Mouse (Mus musculus) limb, embryonic 11.5 days (tissue): ENCODE results near the gene Thbs1. TPM values are rescaled to one million over a fixed set of nuclear protein-coding genes. Genes with fewer than 3 reads are reported as not detected.
"Not testable (repeated sequence)": the region's sequence is repeated elsewhere in the genome, so short reads cannot be mapped to it uniquely, and the experiment has no call there.

ENCODE experiments used
- ATAC-seq: fragments of 200-750 bp; cut with Nextera tagmentation; 2 replicates; pipeline ENCODE4 v1.8.0; 2017; ENCODE audit warnings: low read depth; ENCODE audit not compliant: insufficient number of reproducible peaks, low FRiP score, low TSS enrichment
- DNase-seq: peaks from one replicate; pipeline ENCODE4 v3.0.0-alpha.2; 2015; ENCODE audit warnings: low spot score
- H3K27ac ChIP-seq: fragments of 300-500 bp; sonication (generic); replicated peaks from 2 replicates; pipeline ENCODE4 v1.5.1; 2014; ENCODE audit warnings: low read depth, mild to moderate bottlenecking, low read length
- H3K27me3 ChIP-seq: fragments of 300-500 bp; sonication (generic); 2 replicates; pipeline ENCODE4 v1.6.1; 2014; ENCODE audit warnings: mild to moderate bottlenecking, low read length, mixed read lengths; ENCODE audit not compliant: control insufficient read depth, insufficient read depth
- H3K36me3 ChIP-seq: fragments of 300-500 bp; sonication (generic); 2 replicates; pipeline ENCODE4 v1.6.1; 2014; ENCODE audit warnings: mild to moderate bottlenecking, low read length, moderate library complexity, mixed read lengths; ENCODE audit not compliant: control insufficient read depth, insufficient read depth
- H3K4me1 ChIP-seq: fragments of 300-500 bp; sonication (generic); 2 replicates; pipeline ENCODE4 v1.6.1; 2014; ENCODE audit warnings: low read length, mixed read lengths; ENCODE audit not compliant: control insufficient read depth, insufficient read depth
- H3K4me2 ChIP-seq: fragments of 300-500 bp; sonication (generic); 2 replicates; pipeline ENCODE4 v1.6.1; 2014; ENCODE audit warnings: low read depth, mild to moderate bottlenecking, moderate library complexity; ENCODE audit not compliant: severe bottlenecking
- H3K4me3 ChIP-seq: fragments of 300-500 bp; sonication (generic); 2 replicates; pipeline ENCODE4 v1.5.1; 2014; ENCODE audit warnings: low read depth, low read length
- H3K9ac ChIP-seq: fragments of 300-500 bp; sonication (generic); 2 replicates; pipeline ENCODE4 v1.6.1; 2014; ENCODE audit warnings: mild to moderate bottlenecking, low read length
- H3K9me3 ChIP-seq: fragments of 300-500 bp; sonication (generic); 2 replicates; pipeline ENCODE4 v1.6.1; 2016; ENCODE audit warnings: low read length; ENCODE audit not compliant: control insufficient read depth
- WGBS: fragments of 180-500 bp; shearing (Covaris S2); extraction: QIAGEN DNeasy Blood & Tissue Kit; methylation state at CpG from one replicate; pipeline ENCODE4 v1.1.7; 2014; 5-methylcytosine and 5-hydroxymethylcytosine counted together
- polyA plus RNA-seq: library from polyadenylated mRNA; unstranded; fragments of >200 nt; fragmentation: Nextera tagmentation; extraction: Ambion mirVana; gene quantifications from 2 replicates; pipeline ENCODE4 v1.2.1, GENCODE M21; 2014

Thbs1 gene
- polyA plus RNA-seq, 1 experiment from 2014 or later, result 33.8 TPM

DNA sequence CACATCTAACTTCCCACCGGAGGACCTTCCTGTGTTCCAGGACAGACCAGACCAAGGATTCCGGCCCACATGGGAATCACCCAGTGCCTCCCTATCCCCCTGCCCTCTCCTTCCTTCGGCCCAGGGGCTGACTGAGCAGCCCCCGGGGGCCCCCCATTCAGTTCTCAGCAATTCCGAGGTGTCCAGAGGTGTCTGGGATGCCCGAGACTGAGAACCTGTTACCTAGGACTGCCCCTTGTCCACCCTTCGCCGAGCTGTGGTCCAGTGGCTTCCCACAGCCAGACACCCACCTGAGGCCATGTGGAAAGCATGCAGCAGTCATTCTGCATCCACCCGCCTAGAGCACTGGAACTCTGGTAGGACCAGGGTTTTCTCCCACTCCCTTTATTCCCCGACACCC is 30.0 kb downstream of the Thbs1 start:
- 84% methylated on average over 10 of the region's 10 CpGs for WGBS
- H3K9ac ChIP-seq, result no peak overlapping the region
- ATAC-seq, result no peak
- H3K27ac ChIP-seq, result no peak overlapping the region
- H3K4me1 ChIP-seq, result no peaks in the 10 kb centered on the region
- H3K27me3 ChIP-seq, result no peaks in the 10 kb centered on the region
- H3K36me3 ChIP-seq, result no peaks in the 10 kb centered on the region
- H3K4me2 ChIP-seq, result no peak overlapping the region
- no peaks in the 10 kb centered on the region for H3K9me3 ChIP-seq
- no peak for DNase-seq
- H3K4me3 ChIP-seq, result no peak overlapping the region

DNA sequence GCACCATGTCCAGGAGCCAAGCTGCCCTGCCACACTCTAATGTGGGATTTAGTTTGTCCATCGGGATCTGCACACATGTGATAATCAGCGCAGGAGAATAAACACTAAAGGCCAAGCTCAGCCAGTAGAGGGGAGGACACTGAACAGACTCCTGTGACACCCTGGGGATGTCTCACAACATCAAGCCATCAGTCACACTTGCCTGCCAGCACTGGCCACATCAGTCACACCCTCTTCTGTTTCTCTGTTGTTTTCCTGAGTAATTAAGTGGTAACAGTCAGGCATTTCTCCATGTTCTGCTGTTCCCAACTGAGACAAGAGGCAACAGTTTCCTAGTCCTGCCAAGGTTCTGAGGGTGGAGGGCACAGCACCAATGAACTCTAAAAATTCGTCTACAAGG is 36.1 kb downstream of the Thbs1 start:
- not testable (repeated sequence) for H3K4me1 ChIP-seq, ATAC-seq, H3K36me3 ChIP-seq, H3K9me3 ChIP-seq, H3K9ac ChIP-seq, H3K4me3 ChIP-seq, H3K4me2 ChIP-seq, DNase-seq, H3K27me3 ChIP-seq, H3K27ac ChIP-seq
- WGBS, result 50% methylated on average over 3 of the region's 3 CpGs

DNA sequence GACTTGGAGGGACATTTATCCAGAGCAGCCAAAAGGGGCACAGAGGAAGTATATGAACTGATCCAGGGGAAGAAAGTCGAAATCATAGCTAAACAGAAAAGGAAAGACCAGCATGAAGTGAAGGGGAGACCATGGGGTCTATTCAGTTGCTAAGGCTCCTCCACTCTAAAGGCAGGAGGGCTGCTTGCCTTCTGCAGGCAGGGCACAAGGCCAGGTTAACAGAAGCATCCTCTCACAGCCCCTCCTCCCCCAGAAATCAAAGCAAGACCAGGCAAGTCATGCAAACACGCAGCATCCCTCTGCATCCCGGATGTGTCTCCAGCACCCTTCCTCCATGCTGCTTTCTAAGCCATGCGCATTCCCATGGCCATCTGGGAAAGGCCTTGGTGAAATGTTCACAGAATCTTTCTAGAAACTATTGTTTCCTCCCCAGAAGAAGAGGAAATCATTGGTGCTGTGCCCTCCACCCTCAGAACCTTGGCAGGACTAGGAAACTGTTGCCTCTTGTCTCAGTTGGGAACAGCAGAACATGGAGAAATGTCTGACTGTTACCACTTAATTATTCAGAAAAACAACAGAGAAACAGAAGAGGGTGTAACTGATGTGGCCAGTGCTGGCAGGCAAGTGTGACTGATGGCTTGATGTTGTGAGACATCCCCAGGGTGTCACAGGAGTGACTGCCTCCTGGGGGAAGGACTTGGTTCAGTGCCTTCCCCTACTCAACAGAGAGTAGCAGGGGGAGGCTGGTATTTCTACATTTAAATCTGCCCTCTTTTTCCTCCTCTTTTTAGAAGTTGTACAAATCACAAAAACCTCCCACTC is 36.9 kb downstream of the Thbs1 start:
- no peak for DNase-seq
- no peak for ATAC-seq
- no peak overlapping the region for H3K4me3 ChIP-seq
- H3K9ac ChIP-seq, result no peak overlapping the region
- no peaks in the 10 kb centered on the region for H3K4me1 ChIP-seq
- no peaks in the 10 kb centered on the region for H3K27me3 ChIP-seq
- no peaks in the 10 kb centered on the region for H3K9me3 ChIP-seq
- H3K36me3 ChIP-seq, result no peaks in the 10 kb centered on the region
- 68% methylated on average over 4 of the region's 4 CpGs for WGBS
- no peak overlapping the region for H3K27ac ChIP-seq
- H3K4me2 ChIP-seq, result no peak overlapping the region

DNA sequence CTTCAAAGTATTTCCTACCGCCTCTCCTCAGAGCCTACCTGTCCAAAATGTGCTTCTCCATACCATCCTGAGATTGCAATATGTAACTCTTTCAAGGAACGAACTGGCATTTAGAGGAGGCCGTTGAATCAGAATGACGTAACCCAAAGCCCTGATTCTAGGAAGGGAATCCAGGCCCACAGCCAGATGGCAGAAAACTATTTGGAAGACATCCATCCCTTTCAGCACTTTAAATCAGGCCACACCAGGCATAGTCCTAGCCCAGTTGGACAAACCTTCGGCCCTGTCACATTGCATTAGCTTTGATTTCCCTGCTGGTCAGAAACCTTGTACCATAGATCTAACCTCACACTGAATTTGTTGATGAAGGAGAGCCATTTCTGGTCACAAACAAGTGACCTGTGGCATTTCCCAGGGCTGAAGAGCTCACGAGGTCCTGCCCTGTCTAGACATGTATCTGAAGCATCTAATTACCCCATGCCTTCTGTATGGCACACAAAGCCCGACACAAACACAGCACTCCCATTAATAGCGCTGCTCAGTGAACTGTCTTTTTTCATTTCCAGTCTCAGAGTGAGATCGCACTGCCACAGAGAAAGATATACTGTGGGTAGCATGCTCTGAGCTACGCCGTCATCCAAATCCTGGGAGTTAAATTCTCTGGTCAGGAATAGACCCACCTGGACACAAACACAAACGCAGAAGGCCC is 38.3 kb downstream of the Thbs1 start:
- no peaks in the 10 kb centered on the region for H3K4me1 ChIP-seq
- ATAC-seq (no peak), DNase-seq (no peak)
- H3K27me3 ChIP-seq, result no peaks in the 10 kb centered on the region
- no peak overlapping the region for H3K4me3 ChIP-seq
- H3K4me2 ChIP-seq, result no peak overlapping the region
- no peaks in the 10 kb centered on the region for H3K36me3 ChIP-seq
- H3K27ac ChIP-seq, result no peak overlapping the region
- no peaks in the 10 kb centered on the region for H3K9me3 ChIP-seq
- 76% methylated on average over 12 of the region's 12 CpGs for WGBS
- no peak overlapping the region for H3K9ac ChIP-seq

DNA sequence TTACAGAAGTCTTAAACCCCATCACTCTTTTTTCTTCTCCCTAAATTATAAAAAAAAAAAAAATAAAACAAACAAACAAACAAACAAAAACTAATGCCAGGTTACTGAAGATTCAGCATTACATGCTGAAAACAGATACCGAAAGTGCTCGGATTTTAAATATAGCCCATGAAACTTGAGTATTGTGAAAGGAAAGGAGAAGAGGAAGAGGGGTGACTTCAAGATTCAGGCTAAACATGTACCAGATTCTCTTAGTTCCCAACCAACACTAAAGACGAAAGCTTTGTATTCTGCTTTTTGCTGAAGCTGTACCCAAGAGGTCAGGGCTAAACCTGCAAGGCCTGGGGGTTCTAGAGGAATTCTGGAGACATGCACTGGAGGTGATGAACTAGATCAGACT is 46.4 kb downstream of the Thbs1 start:
- no peak for ATAC-seq
- DNase-seq, result no peak
- WGBS, result 92% methylated on average over 3 of the region's 3 CpGs
- Histone ChIP-seq H3K4me3 (no peak overlapping the region), H3K9me3 (no peaks in the 10 kb centered on the region), H3K9ac (no peak overlapping the region), H3K27ac (no peak overlapping the region), H3K4me1 (peaks cover 13% of the 10 kb centered on the region), H3K36me3 (no peaks in the 10 kb centered on the region), H3K4me2 (no peak overlapping the region), H3K27me3 (no peaks in the 10 kb centered on the region)

DNA sequence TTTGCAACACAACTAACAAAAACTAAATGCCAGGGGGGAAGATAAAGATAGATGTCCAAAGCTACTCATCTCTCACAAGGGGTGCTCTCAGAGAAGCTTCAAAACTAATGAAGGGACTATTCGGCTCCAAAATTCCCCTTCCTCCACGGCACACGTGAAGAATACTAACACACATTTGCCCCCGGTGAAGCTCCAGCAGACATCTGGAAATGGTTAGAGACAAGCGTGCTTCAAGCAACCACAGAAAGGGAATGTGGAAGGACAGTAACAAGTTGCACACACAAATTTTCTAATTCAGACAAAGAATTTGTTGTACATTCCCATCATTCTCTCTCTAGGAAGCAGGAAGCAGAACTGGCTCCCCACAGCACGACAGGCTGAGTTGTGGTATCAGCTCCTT is 47.5 kb downstream of the Thbs1 start:
- Histone ChIP-seq H3K9ac (no peak overlapping the region), H3K4me3 (no peak overlapping the region), H3K4me1 (peaks cover 13% of the 10 kb centered on the region), H3K36me3 (no peaks in the 10 kb centered on the region), H3K4me2 (no peak overlapping the region), H3K9me3 (no peaks in the 10 kb centered on the region), H3K27me3 (no peaks in the 10 kb centered on the region), H3K27ac (no peak overlapping the region)
- 16% methylated on average over 6 of the region's 6 CpGs for WGBS
- ATAC-seq, result no peak
- peak; percentile 45 for DNase-seq

DNA sequence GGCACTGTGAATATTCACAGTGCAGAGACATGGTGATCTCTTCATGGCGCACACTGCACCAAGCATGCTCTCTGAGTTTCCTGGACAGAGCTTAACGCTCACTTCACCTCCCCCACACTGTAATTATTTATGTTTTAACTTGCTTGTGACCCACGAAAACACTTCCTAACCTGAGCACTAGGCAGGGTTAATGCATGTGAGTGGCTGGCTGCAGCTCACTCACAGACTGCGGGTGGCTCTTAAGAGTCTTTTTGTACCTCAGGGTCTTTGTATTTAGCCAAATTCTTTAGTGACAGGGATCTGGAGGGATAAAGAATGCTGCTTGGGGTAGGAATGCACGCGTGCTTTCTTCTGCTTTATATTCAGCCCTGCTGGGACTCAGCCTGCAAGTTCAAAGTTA is 48.9 kb downstream of the Thbs1 start:
- 28% methylated on average over 6 of the region's 6 CpGs for WGBS
- no peak overlapping the region for H3K9ac ChIP-seq
- no peaks in the 10 kb centered on the region for H3K27me3 ChIP-seq
- DNase-seq (no peak), ATAC-seq (no peak)
- H3K9me3 ChIP-seq, result no peaks in the 10 kb centered on the region
- no peak overlapping the region for H3K27ac ChIP-seq
- H3K4me3 ChIP-seq, result no peak overlapping the region
- peaks cover 13% of the 10 kb centered on the region for H3K4me1 ChIP-seq
- H3K4me2 ChIP-seq, result no peak overlapping the region
- H3K36me3 ChIP-seq, result no peaks in the 10 kb centered on the region

DNA sequence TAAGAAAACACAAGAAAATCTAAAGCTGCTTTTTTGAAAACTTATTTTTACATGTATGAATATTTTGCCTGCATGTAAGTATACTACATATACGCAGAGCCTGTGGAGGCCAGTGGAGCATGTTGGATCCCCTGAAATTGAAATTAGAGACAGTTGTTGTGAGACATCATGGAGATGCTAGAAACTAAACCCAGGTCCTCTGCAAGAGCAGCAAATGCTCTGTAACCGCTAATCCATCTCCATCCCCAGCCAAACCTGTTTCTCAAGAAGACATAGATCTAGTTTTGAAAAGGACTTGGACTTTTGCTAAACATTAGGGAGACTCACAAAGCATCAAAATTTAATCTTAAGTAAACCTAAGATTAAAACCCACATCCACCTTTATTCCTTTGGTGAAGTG is 49.3 kb downstream of the Thbs1 start:
- no peaks in the 10 kb centered on the region for H3K36me3 ChIP-seq
- H3K27ac ChIP-seq, result no peak overlapping the region
- H3K4me1 ChIP-seq, result peaks cover 13% of the 10 kb centered on the region
- DNase-seq (no peak), ATAC-seq (no peak)
- 83% methylated on average over 2 of the region's 2 CpGs for WGBS
- H3K9me3 ChIP-seq, result no peaks in the 10 kb centered on the region
- H3K4me3 ChIP-seq, result no peak overlapping the region
- H3K4me2 ChIP-seq, result no peak overlapping the region
- no peak overlapping the region for H3K9ac ChIP-seq
- no peaks in the 10 kb centered on the region for H3K27me3 ChIP-seq
